Mouse (Mus musculus) spleen, adult 2 months (tissue): ENCODE results near the gene Pcx. TPM values are rescaled to one million over a fixed set of nuclear protein-coding genes. Genes with fewer than 3 reads are reported as not detected.

ENCODE experiments used
- DNase-seq, 2 experiments: peaks; one replicate each; pipeline versions ENCODE4 v3.0.0 to v3.0.0-alpha.2; 2012 to 2021; ENCODE audit warnings: low spot score in 2 of 2, low read depth in 1 of 2
- H3K27ac ChIP-seq: fragments of 200-500 bp; 2 replicates; pipeline ENCODE4 v1.5.1; 2012; ENCODE audit warnings: low read length, inconsistent platforms; ENCODE audit not compliant: insufficient read depth
- H3K27me3 ChIP-seq: fragments of 200-500 bp; 2 replicates; pipeline ENCODE4 v1.6.1; 2012; ENCODE audit warnings: mild to moderate bottlenecking, moderate library complexity, low read length, inconsistent platforms; ENCODE audit not compliant: control insufficient read depth, insufficient read depth
- H3K36me3 ChIP-seq: fragments of 200-500 bp; 2 replicates; pipeline ENCODE4 v1.6.1; 2012; ENCODE audit warnings: mild to moderate bottlenecking, low read length, inconsistent platforms; ENCODE audit not compliant: control insufficient read depth, insufficient read depth
- H3K4me1 ChIP-seq: fragments of 200-500 bp; 2 replicates; pipeline ENCODE4 v1.6.1; 2011; ENCODE audit warnings: inconsistent platforms; ENCODE audit not compliant: control insufficient read depth, insufficient read depth, insufficient read length
- H3K4me3 ChIP-seq: fragments of 200-500 bp; 2 replicates; pipeline ENCODE4 v1.5.1; 2011; ENCODE audit warnings: mild to moderate bottlenecking, inconsistent platforms; ENCODE audit not compliant: insufficient read depth, insufficient read length; ENCODE audit errors: extremely low read depth
- CTCF ChIP-seq: fragments of 200-500 bp; IDR thresholded peaks from 2 replicates; pipeline ENCODE4 v1.5.1; 2011; ENCODE audit warnings: mild to moderate bottlenecking, inconsistent platforms; ENCODE audit not compliant: insufficient read depth, insufficient read length, insufficient replicate concordance; ENCODE audit errors: extremely low read depth
- POLR2A ChIP-seq: fragments of 200-500 bp; IDR thresholded peaks from 2 replicates; pipeline ENCODE4 v1.6.1; 2011; ENCODE audit warnings: low read depth, low read length, inconsistent platforms
- WGBS: fragments of 180-500 bp; shearing (Covaris S2); methylation state at CpG from one replicate; pipeline ENCODE4 v1.1.7; 2018; 5-methylcytosine and 5-hydroxymethylcytosine counted together
- polyA plus RNA-seq: library from polyadenylated mRNA; depleted of rRNA; stranded (reverse); fragments of >200 nt; gene quantifications from 2 replicates; pipeline ENCODE4 v1.2.3, GENCODE M21; 2012

Pcx gene
- polyA plus RNA-seq, 1 experiment: 8.6 TPM

DNA sequence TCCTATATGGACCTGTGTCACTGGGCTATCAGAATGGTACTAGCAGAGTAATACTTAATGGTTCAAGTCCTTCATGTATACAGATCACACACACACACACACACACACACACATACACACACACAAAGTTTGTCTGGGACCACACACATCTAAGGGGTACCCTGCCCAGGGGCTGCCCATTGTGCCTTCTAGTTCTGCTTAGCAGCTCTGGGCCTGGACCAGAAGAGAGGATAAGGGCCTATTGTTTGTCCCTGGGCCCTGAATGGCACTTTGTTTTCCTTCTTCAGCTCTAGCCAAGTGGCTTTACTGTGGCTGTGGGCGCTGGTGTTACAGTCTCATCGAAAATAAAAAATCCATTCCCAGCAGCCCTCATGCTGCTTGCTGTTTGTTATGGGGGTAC lies 49.3 kb downstream of the Pcx start:
- TF ChIP-seq CTCF: no peak
- no peak for TF ChIP-seq POLR2A
- Histone ChIP-seq H3K4me1 (no peaks in the 10 kb centered on the region), H3K36me3 (no peaks in the 10 kb centered on the region), H3K4me3 (no peak overlapping the region), H3K27me3 (no peaks in the 10 kb centered on the region), H3K27ac (no peak overlapping the region)
- 83% methylated on average over 2 of the region's 2 CpGs for WGBS
- DNase-seq: no peak

DNA sequence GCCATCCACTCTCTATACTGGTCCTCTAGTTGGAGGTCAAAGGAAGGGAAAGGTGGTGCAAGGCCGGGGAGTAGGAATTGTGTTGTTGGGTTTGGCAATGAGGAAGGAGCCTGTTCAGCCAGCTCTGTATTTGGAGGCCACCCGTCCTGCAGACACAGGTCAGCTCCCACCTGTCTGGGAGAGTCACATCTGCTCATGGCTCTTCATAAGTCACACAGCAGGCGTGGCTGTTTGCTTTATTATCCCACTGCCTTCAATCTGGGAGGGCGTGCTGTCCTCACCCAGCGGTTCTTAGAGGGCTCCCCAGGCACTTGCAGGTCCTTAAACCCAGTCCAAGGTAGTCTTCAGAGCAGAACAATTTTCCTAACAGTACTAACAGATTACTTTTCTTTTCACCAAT lies 49.9 kb downstream of the Pcx start:
- H3K36me3 ChIP-seq: no peaks in the 10 kb centered on the region
- TF ChIP-seq CTCF: no peak
- no peak for TF ChIP-seq POLR2A
- H3K27me3 ChIP-seq: no peaks in the 10 kb centered on the region
- no peak overlapping the region for H3K27ac ChIP-seq
- DNase-seq: no peak
- H3K4me1 ChIP-seq: no peaks in the 10 kb centered on the region
- H3K4me3 ChIP-seq: no peak overlapping the region
- 88% methylated on average over 5 of the region's 5 CpGs for WGBS

DNA sequence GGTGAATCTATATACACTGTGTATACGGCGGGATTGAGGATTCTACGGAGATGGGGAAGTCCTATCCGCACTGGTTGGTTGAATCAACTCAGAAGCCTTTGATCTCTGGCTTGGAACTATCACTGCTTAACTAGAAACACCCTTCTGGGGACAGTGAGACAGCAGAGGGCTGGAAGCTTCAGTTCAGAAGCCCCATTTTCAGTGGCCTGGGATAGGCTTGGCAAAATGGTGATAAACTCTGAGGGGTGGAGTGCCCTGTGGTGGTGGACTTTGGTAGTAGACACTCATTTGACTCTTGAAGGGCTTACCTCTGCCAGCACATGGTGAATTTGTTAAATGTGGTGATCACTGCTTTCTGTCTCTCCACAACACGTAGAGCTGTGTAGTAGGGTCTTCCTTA lies 55.4 kb downstream of the Pcx start:
- Histone ChIP-seq H3K4me1 (no peaks in the 10 kb centered on the region), H3K27ac (no peak overlapping the region), H3K27me3 (no peaks in the 10 kb centered on the region), H3K36me3 (no peaks in the 10 kb centered on the region), H3K4me3 (no peak overlapping the region)
- WGBS: 95% methylated on average over 5 of the region's 5 CpGs
- DNase-seq: no peak
- no peak for TF ChIP-seq CTCF
- no peak for TF ChIP-seq POLR2A

- TF ChIP-seq POLR2A (no peak), CTCF (no peak)
- no peaks in the 10 kb centered on the region for H3K27me3 ChIP-seq
- no peak overlapping the region for H3K4me3 ChIP-seq
- DNase-seq: no peak
- H3K36me3 ChIP-seq: no peaks in the 10 kb centered on the region
- no peak overlapping the region; the same call in 1 of the 2 replicates for H3K27ac ChIP-seq
- H3K4me1 ChIP-seq: no peaks in the 10 kb centered on the region
- WGBS: 82% methylated on average over 2 of the region's 2 CpGs
Observed at GRCm38 (mm10) chr19:4566880-4567279, 56.6 kb downstream of the Pcx start.

- no peaks in the 10 kb centered on the region for H3K36me3 ChIP-seq
- no peaks in the 10 kb centered on the region for H3K4me1 ChIP-seq
- WGBS: 18% methylated on average over 2 of the region's 2 CpGs
- TF ChIP-seq CTCF (no peak), POLR2A (no peak)
- no peaks in the 10 kb centered on the region for H3K27me3 ChIP-seq
- H3K4me3 ChIP-seq: no peak overlapping the region
- no peak for DNase-seq
- H3K27ac ChIP-seq: no peak overlapping the region
Observed at GRCm38 (mm10) chr19:4567665-4568064, 57.4 kb downstream of the Pcx start.

DNA sequence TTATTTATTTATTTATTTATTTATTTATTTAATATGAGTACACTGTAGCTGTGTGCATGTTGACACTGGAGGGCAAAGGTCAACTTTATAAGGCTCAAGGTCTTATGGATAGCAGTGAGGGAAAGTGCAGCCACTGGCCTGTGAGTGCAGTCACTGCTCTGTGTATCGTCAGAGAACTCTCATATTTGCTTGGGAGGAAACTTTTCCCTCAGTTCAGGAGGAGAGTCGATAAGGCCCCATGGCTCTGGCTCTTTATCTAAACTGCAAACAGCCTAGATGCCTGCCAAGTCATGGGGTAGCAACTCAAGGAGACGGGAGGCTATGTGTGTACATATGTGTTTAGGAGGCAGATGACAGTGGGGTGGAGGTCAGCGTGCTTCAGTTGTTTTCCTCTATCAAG lies 58.6 kb downstream of the Pcx start:
- Histone ChIP-seq H3K4me1 (no peaks in the 10 kb centered on the region), H3K36me3 (no peaks in the 10 kb centered on the region), H3K4me3 (no peak overlapping the region), H3K27me3 (no peaks in the 10 kb centered on the region), H3K27ac (peak overlapping the region; percentile 4; the same call in 1 of the 2 replicates)
- TF ChIP-seq CTCF (no peak), POLR2A (no peak)
- no peak for DNase-seq
- WGBS: 81% methylated on average over 4 of the region's 4 CpGs

DNA sequence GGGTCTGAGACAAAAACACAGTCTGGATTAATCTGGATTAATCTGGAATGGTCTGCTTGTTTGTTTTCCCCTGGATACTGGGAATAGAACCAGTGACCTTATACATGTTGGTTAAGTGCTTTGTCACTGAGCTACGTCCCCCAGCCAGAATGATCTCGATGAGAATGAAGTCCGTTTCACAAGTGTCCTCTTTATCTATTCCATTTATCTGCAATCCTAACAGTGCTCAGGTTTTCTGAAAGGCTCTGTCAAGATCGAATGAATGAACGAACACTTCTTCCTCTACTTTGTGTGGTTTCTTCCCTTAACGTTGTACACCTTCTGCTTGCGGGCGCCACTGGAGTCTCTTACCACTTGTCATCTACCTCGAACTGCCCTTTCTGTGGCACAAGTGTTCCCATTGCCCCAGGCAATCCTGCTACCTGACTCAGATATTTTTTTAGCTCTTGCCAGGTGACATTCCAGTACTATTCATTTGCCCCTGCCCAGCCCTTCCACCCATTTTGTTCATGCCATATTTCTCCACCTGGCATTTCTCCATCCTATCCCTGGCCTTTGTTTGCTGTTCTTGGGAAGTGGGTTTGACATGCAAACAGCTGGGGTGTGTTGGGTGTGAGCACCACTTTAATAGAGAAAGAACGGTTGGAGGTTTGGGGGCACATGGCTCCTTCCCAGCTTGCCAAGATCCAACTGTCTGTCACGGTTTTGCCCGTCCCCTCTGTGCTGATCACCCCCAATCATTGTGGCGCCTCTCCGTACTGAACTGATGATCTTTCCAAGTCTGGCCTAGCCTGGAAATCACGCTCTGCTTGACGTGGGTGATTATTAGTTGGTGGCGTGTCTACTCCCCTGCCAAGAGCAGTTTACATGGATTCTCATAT lies 59.3 kb downstream of the Pcx start:
- H3K27me3 ChIP-seq: no peaks in the 10 kb centered on the region
- H3K4me1 ChIP-seq: no peaks in the 10 kb centered on the region
- H3K4me3 ChIP-seq: no peak overlapping the region
- H3K36me3 ChIP-seq: no peaks in the 10 kb centered on the region
- no peak for TF ChIP-seq CTCF
- no peak for TF ChIP-seq POLR2A
- H3K27ac ChIP-seq: peak overlapping the region; percentile 17; the same call in 1 of the 2 replicates
- 90% methylated on average over 17 of the region's 17 CpGs for WGBS
- no peak for DNase-seq
